Mouse (Mus musculus): ENCODE measurements around the gene L1cam. TPM values are rescaled to one million over a fixed set of nuclear protein-coding genes. Genes with fewer than 3 reads are reported as not detected.

The L1cam gene
- polyA plus RNA-seq, 1 experiment from 2014 or later = 0.98 TPM

GRCm38 (mm10) chrX:73835731-73836130 lies 60.2 kb downstream of the L1cam start:
- no peaks in the 10 kb centered on the region for H3K27me3 ChIP-seq (replicated peaks; ENCODE audit: insufficient read depth, low read length)
- H3K9ac ChIP-seq (replicated peaks; ENCODE audit: low read depth) = no peak overlapping the region
- DNase-seq (ENCODE audit: low spot score) = no peak
- ATAC-seq = no peak
- no peaks in the 10 kb centered on the region for H3K9me3 ChIP-seq (ENCODE audit: low read length)
- H3K27ac ChIP-seq (ENCODE audit: low read length) = no peak overlapping the region
- H3K4me2 ChIP-seq (replicated peaks; ENCODE audit: low read depth, low read length) = no peak overlapping the region
- TF ChIP-seq EP300 (IDR thresholded peaks at IDR 0.05) (no peak), CTCF (IDR thresholded peaks at IDR 0.05) (no peak)
- 80% methylated on average over 1 of the region's 1 CpGs for WGBS
- no peaks in the 10 kb centered on the region for H3K4me1 ChIP-seq (ENCODE audit: insufficient read depth, low read depth, low read length)
- H3K4me3 ChIP-seq (ENCODE audit: low read depth, low read length) = no peak overlapping the region
- H3K36me3 ChIP-seq (ENCODE audit: insufficient read depth, low read length) = no peaks in the 10 kb centered on the region

- Histone ChIP-seq H3K4me1 (ENCODE audit: insufficient read depth, low read depth, low read length) (no peaks in the 10 kb centered on the region), H3K4me3 (ENCODE audit: low read depth, low read length) (peak within 1 kb of the TSS; percentile 52), H3K36me3 (ENCODE audit: insufficient read depth, low read length) (no peaks in the 10 kb centered on the region), H3K27me3 (replicated peaks; ENCODE audit: insufficient read depth, low read length) (no peaks in the 10 kb centered on the region), H3K9me3 (ENCODE audit: low read length) (no peaks in the 10 kb centered on the region), H3K27ac (ENCODE audit: low read length) (no peak within 1 kb of the TSS), H3K4me2 (replicated peaks; ENCODE audit: low read depth, low read length) (peak within 1 kb of the TSS; percentile 73), H3K9ac (replicated peaks; ENCODE audit: low read depth) (0 out of 2 replicates have a peak within 1 kb of the TSS, but pooled peaks have one; percentile 16)
- DNase-seq (ENCODE audit: low spot score) (peak; percentile 65), ATAC-seq (peak; percentile 85)
- 13% methylated on average over 18 of the region's 84 CpGs for WGBS
- no peak for TF ChIP-seq CTCF (IDR thresholded peaks at IDR 0.05)
- no peak for TF ChIP-seq EP300 (IDR thresholded peaks at IDR 0.05)
These were observed 71.4 kb downstream of the L1cam start, which contains the start of gene Pdzd4 for GRCm38 (mm10) chrX:73824185-73825151. Pdzd4 (minus strand) TSS chrX:73824969.

GRCm38 (mm10) chrX:73823747-73824146 lies 72.2 kb downstream of the L1cam start:
- H3K36me3 ChIP-seq (ENCODE audit: insufficient read depth, low read length) = no peaks in the 10 kb centered on the region
- no peaks in the 10 kb centered on the region for H3K9me3 ChIP-seq (ENCODE audit: low read length)
- DNase-seq (ENCODE audit: low spot score) (no peak), ATAC-seq (no peak)
- WGBS = 29% methylated on average over 17 of the region's 17 CpGs
- no peak overlapping the region for H3K27ac ChIP-seq (ENCODE audit: low read length)
- peak overlapping the region; percentile 73 for H3K4me2 ChIP-seq (replicated peaks; ENCODE audit: low read depth, low read length)
- H3K4me1 ChIP-seq (ENCODE audit: insufficient read depth, low read depth, low read length) = no peaks in the 10 kb centered on the region
- no peak overlapping the region for H3K9ac ChIP-seq (replicated peaks; ENCODE audit: low read depth)
- no peak for TF ChIP-seq EP300 (IDR thresholded peaks at IDR 0.05)
- TF ChIP-seq CTCF (IDR thresholded peaks at IDR 0.05) = no peak
- no peak overlapping the region for H3K4me3 ChIP-seq (ENCODE audit: low read depth, low read length)
- no peaks in the 10 kb centered on the region for H3K27me3 ChIP-seq (replicated peaks; ENCODE audit: insufficient read depth, low read length)

GRCm38 (mm10) chrX:73816596-73817314 lies 79.2 kb downstream of the L1cam start:
- no peak for ATAC-seq
- H3K4me3 ChIP-seq (ENCODE audit: low read depth, low read length) = no peak overlapping the region
- no peaks in the 10 kb centered on the region for H3K9me3 ChIP-seq (ENCODE audit: low read length)
- no peaks in the 10 kb centered on the region for H3K27me3 ChIP-seq (replicated peaks; ENCODE audit: insufficient read depth, low read length)
- no peak for TF ChIP-seq CTCF (IDR thresholded peaks at IDR 0.05)
- no peak for TF ChIP-seq EP300 (IDR thresholded peaks at IDR 0.05)
- no peak for DNase-seq (ENCODE audit: low spot score)
- H3K36me3 ChIP-seq (ENCODE audit: insufficient read depth, low read length) = no peaks in the 10 kb centered on the region
- H3K27ac ChIP-seq (ENCODE audit: low read length) = no peak overlapping the region
- no peak overlapping the region for H3K4me2 ChIP-seq (replicated peaks; ENCODE audit: low read depth, low read length)
- H3K9ac ChIP-seq (replicated peaks; ENCODE audit: low read depth) = no peak overlapping the region
- WGBS = 70% methylated on average over 3 of the region's 3 CpGs
- H3K4me1 ChIP-seq (ENCODE audit: insufficient read depth, low read depth, low read length) = no peaks in the 10 kb centered on the region

GRCm38 (mm10) chrX:73815072-73815471 lies 80.8 kb downstream of the L1cam start:
- no peaks in the 10 kb centered on the region for H3K27me3 ChIP-seq (replicated peaks; ENCODE audit: insufficient read depth, low read length)
- no peak overlapping the region for H3K4me3 ChIP-seq (ENCODE audit: low read depth, low read length)
- no peak overlapping the region for H3K27ac ChIP-seq (ENCODE audit: low read length)
- H3K9ac ChIP-seq (replicated peaks; ENCODE audit: low read depth) = no peak overlapping the region
- 22% methylated on average over 14 of the region's 14 CpGs for WGBS
- no peaks in the 10 kb centered on the region for H3K4me1 ChIP-seq (ENCODE audit: insufficient read depth, low read depth, low read length)
- H3K4me2 ChIP-seq (replicated peaks; ENCODE audit: low read depth, low read length) = no peak overlapping the region
- TF ChIP-seq EP300 (IDR thresholded peaks at IDR 0.05) (no peak), CTCF (IDR thresholded peaks at IDR 0.05) (no peak)
- H3K9me3 ChIP-seq (ENCODE audit: low read length) = no peaks in the 10 kb centered on the region
- no peak for ATAC-seq
- no peaks in the 10 kb centered on the region for H3K36me3 ChIP-seq (ENCODE audit: insufficient read depth, low read length)
- no peak for DNase-seq (ENCODE audit: low spot score)

- Histone ChIP-seq H3K4me3 (ENCODE audit: low read depth, low read length) (no peak overlapping the region), H3K4me1 (ENCODE audit: insufficient read depth, low read depth, low read length) (no peaks in the 10 kb centered on the region), H3K9me3 (ENCODE audit: low read length) (no peaks in the 10 kb centered on the region), H3K36me3 (ENCODE audit: insufficient read depth, low read length) (no peaks in the 10 kb centered on the region), H3K4me2 (replicated peaks; ENCODE audit: low read depth, low read length) (no peak overlapping the region), H3K27me3 (replicated peaks; ENCODE audit: insufficient read depth, low read length) (no peaks in the 10 kb centered on the region), H3K27ac (ENCODE audit: low read length) (no peak overlapping the region), H3K9ac (replicated peaks; ENCODE audit: low read depth) (no peak overlapping the region)
- no peak for ATAC-seq
- WGBS = 47% methylated on average over 1 of the region's 1 CpGs
- DNase-seq (ENCODE audit: low spot score) = no peak
- no peak for TF ChIP-seq EP300 (IDR thresholded peaks at IDR 0.05)
- TF ChIP-seq CTCF (IDR thresholded peaks at IDR 0.05) = no peak
These were observed 90.1 kb downstream of the L1cam start for GRCm38 (mm10) chrX:73805814-73806213.

Other genes with a start within 250 kb of the L1cam start
- 3.9 and 5.5 TPM in 2 replicates for gene Pnck, start 236.0 kb downstream of the L1cam start, polyA plus RNA-seq (2015; fragmentation: Nextera tagmentation; extraction: Ambion mirVana)
- gene Slc6a8, start 223.0 kb downstream of the L1cam start, polyA plus RNA-seq (2015; fragmentation: Nextera tagmentation; extraction: Ambion mirVana) = 7.5 and 7.8 TPM in 2 replicates
- 321 and 324 TPM in 2 replicates for gene Bcap31, start 179.9 kb downstream of the L1cam start, polyA plus RNA-seq (2015; fragmentation: Nextera tagmentation; extraction: Ambion mirVana)
- 34.7 and 35.7 TPM in 2 replicates for gene Abcd1, start 179.5 kb downstream of the L1cam start, polyA plus RNA-seq (2015; fragmentation: Nextera tagmentation; extraction: Ambion mirVana)
- gene Plxnb3, start 139.0 kb downstream of the L1cam start, polyA plus RNA-seq (2015; fragmentation: Nextera tagmentation; extraction: Ambion mirVana) = 0.54 and 0.67 TPM in 2 replicates
- 2.2 and 2.3 TPM in 2 replicates for gene Srpk3, start 121.7 kb downstream of the L1cam start, polyA plus RNA-seq (2015; fragmentation: Nextera tagmentation; extraction: Ambion mirVana)
- 146 and 154 TPM in 2 replicates for gene Idh3g, start 109.2 kb downstream of the L1cam start, polyA plus RNA-seq (2015; fragmentation: Nextera tagmentation; extraction: Ambion mirVana)
- 237 and 286 TPM in 2 replicates for gene Ssr4, start 109.1 kb downstream of the L1cam start, polyA plus RNA-seq (2015; fragmentation: Nextera tagmentation; extraction: Ambion mirVana)
- gene Pdzd4, start 71.1 kb downstream of the L1cam start, polyA plus RNA-seq (2015; fragmentation: Nextera tagmentation; extraction: Ambion mirVana) = 0.20 and 0.32 TPM in 2 replicates
- gene Avpr2, start 4.0 kb downstream of the L1cam start, polyA plus RNA-seq (2015; fragmentation: Nextera tagmentation; extraction: Ambion mirVana) = 0.08 and 0.11 TPM in 2 replicates
- gene Arhgap4, start 25.8 kb upstream of the L1cam start, polyA plus RNA-seq (2015; fragmentation: Nextera tagmentation; extraction: Ambion mirVana) = 1.9 and 2.3 TPM in 2 replicates
- gene Naa10, start 25.8 kb upstream of the L1cam start, polyA plus RNA-seq (2015; fragmentation: Nextera tagmentation; extraction: Ambion mirVana) = 54.6 and 55.3 TPM in 2 replicates
- 79.4 and 83.5 TPM in 2 replicates for gene Renbp, start 34.7 kb upstream of the L1cam start, polyA plus RNA-seq (2015; fragmentation: Nextera tagmentation; extraction: Ambion mirVana)
- gene Hcfc1, start 70.3 kb upstream of the L1cam start, polyA plus RNA-seq (2015; fragmentation: Nextera tagmentation; extraction: Ambion mirVana) = 19.0 and 22.8 TPM in 2 replicates
- 39.4 and 39.5 TPM in 2 replicates for gene Irak1, start 127.8 kb upstream of the L1cam start, polyA plus RNA-seq (2015; fragmentation: Nextera tagmentation; extraction: Ambion mirVana)
- not detected in 2 replicates for gene Opn1mw, start 231.4 kb upstream of the L1cam start, polyA plus RNA-seq (2015; fragmentation: Nextera tagmentation; extraction: Ambion mirVana)
- gene Mecp2, start 239.3 kb upstream of the L1cam start, polyA plus RNA-seq (2015; fragmentation: Nextera tagmentation; extraction: Ambion mirVana) = 9.8 and 10.0 TPM in 2 replicates